Mouse (Mus musculus) liver, postnatal 0 days (tissue): ENCODE results near the gene Nudt19.

Experiments
- CTCF ChIP-seq: sonication (generic); IDR thresholded peaks from 2 replicates; pipeline ENCODE4 v1.5.1; 2016; ENCODE audit warnings: antibody characterized with exemption, low read depth
- EP300 ChIP-seq: IDR thresholded peaks from 2 replicates; pipeline ENCODE4 v1.6.1; 2016; ENCODE audit warnings: antibody characterized with exemption, low read depth, mild to moderate bottlenecking

- TF ChIP-seq CTCF (no peak), EP300 (no peak)
Measured at GRCm38 (mm10) chr7:35602766-35603165, 46.7 kb upstream of the Nudt19 start.
